Mouse (Mus musculus): Measurements from ENCODE around the gene Ftl1. TPM values are rescaled to one million over a fixed set of nuclear protein-coding genes. Genes with fewer than 3 reads are reported as not detected.

Ftl1 gene
- polyA plus RNA-seq, 1 experiment from 2014 or later = 3,328 TPM

Small RNA genes within 50 kb of the gene (microRNA-seq; reads per million reads assigned to microRNA genes)
- not detected for gene Gm22133

Other genes with a start within 250 kb of the Ftl1 start
- 0.90 and 1.2 TPM in 2 replicates for gene Dkkl1, start 247.7 kb downstream of the Ftl1 start, polyA plus RNA-seq (2015; fragmentation: Nextera tagmentation; extraction: Ambion mirVana)
- gene Tead2, start 244.1 kb downstream of the Ftl1 start, polyA plus RNA-seq (2015; fragmentation: Nextera tagmentation; extraction: Ambion mirVana) = 89.0 and 106 TPM in 2 replicates
- gene Cd37, start 220.8 kb downstream of the Ftl1 start, polyA plus RNA-seq (2015; fragmentation: Nextera tagmentation; extraction: Ambion mirVana) = 2.4 and 8.3 TPM in 2 replicates
- gene Slc6a16, start 218.8 kb downstream of the Ftl1 start, polyA plus RNA-seq (2015; fragmentation: Nextera tagmentation; extraction: Ambion mirVana) = 0.11 and 0.18 TPM in 2 replicates
- gene Slc6a21, start 182.4 kb downstream of the Ftl1 start, polyA plus RNA-seq (2015; fragmentation: Nextera tagmentation; extraction: Ambion mirVana) = not detected in 2 replicates
- 12.7 and 15.8 TPM in 2 replicates for gene Trpm4, start 126.1 kb downstream of the Ftl1 start, polyA plus RNA-seq (2015; fragmentation: Nextera tagmentation; extraction: Ambion mirVana)
- 25.2 and 26.4 TPM in 2 replicates for gene Hrc, start 124.6 kb downstream of the Ftl1 start, polyA plus RNA-seq (2015; fragmentation: Nextera tagmentation; extraction: Ambion mirVana)
- 1.6 and 2.1 TPM in 2 replicates for gene Ppfia3, start 92.9 kb downstream of the Ftl1 start, polyA plus RNA-seq (2015; fragmentation: Nextera tagmentation; extraction: Ambion mirVana)
- gene Lin7b, start 89.3 kb downstream of the Ftl1 start, polyA plus RNA-seq (2015; fragmentation: Nextera tagmentation; extraction: Ambion mirVana) = 1.2 and 1.3 TPM in 2 replicates
- 123 and 146 TPM in 2 replicates for gene Snrnp70, start 64.1 kb downstream of the Ftl1 start, polyA plus RNA-seq (2015; fragmentation: Nextera tagmentation; extraction: Ambion mirVana)
- 0.33 and 0.58 TPM in 2 replicates for gene Kcna7, start 54.2 kb downstream of the Ftl1 start, polyA plus RNA-seq (2015; fragmentation: Nextera tagmentation; extraction: Ambion mirVana)
- gene Ntf5, start 46.2 kb downstream of the Ftl1 start, polyA plus RNA-seq (2015; fragmentation: Nextera tagmentation; extraction: Ambion mirVana) = 0.81 and 1.6 TPM in 2 replicates
- gene Lhb, start 39.1 kb downstream of the Ftl1 start, polyA plus RNA-seq (2015; fragmentation: Nextera tagmentation; extraction: Ambion mirVana) = not detected in 2 replicates
- gene Gys1, start 25.0 kb downstream of the Ftl1 start, polyA plus RNA-seq (2015; fragmentation: Nextera tagmentation; extraction: Ambion mirVana) = 111 and 113 TPM in 2 replicates
- 65.0 and 82.1 TPM in 2 replicates for gene Ruvbl2, start 21.8 kb downstream of the Ftl1 start, polyA plus RNA-seq (2015; fragmentation: Nextera tagmentation; extraction: Ambion mirVana)
- 107 and 112 TPM in 2 replicates for gene Bax, start 7.0 kb upstream of the Ftl1 start, polyA plus RNA-seq (2015; fragmentation: Nextera tagmentation; extraction: Ambion mirVana)
- gene Tulp2, start 22.0 kb upstream of the Ftl1 start, polyA plus RNA-seq (2015; fragmentation: Nextera tagmentation; extraction: Ambion mirVana) = 0.28 and 1.3 TPM in 2 replicates
- not detected in 2 replicates for gene Gm45808, start 26.9 kb upstream of the Ftl1 start, polyA plus RNA-seq (2015; fragmentation: Nextera tagmentation; extraction: Ambion mirVana)
- 4.0 and 4.1 TPM in 2 replicates for gene Dhdh, start 28.9 kb upstream of the Ftl1 start, polyA plus RNA-seq (2015; fragmentation: Nextera tagmentation; extraction: Ambion mirVana)
- 144 and 177 TPM in 2 replicates for gene Nucb1, start 50.5 kb upstream of the Ftl1 start, polyA plus RNA-seq (2015; fragmentation: Nextera tagmentation; extraction: Ambion mirVana)
- 25.3 and 37.6 TPM in 2 replicates for gene Ppp1r15a, start 66.4 kb upstream of the Ftl1 start, polyA plus RNA-seq (2015; fragmentation: Nextera tagmentation; extraction: Ambion mirVana)
- gene Plekha4, start 66.4 kb upstream of the Ftl1 start, polyA plus RNA-seq (2015; fragmentation: Nextera tagmentation; extraction: Ambion mirVana) = 1.0 and 2.6 TPM in 2 replicates
- gene Hsd17b14, start 95.0 kb upstream of the Ftl1 start, polyA plus RNA-seq (2015; fragmentation: Nextera tagmentation; extraction: Ambion mirVana) = 0.24 and 0.82 TPM in 2 replicates
- 79.4 and 84.5 TPM in 2 replicates for gene Bcat2, start 110.3 kb upstream of the Ftl1 start, polyA plus RNA-seq (2015; fragmentation: Nextera tagmentation; extraction: Ambion mirVana)
- 0.13 and 1.2 TPM in 2 replicates for gene Fgf21, start 155.6 kb upstream of the Ftl1 start, polyA plus RNA-seq (2015; fragmentation: Nextera tagmentation; extraction: Ambion mirVana)
- gene Fut1, start 157.4 kb upstream of the Ftl1 start, polyA plus RNA-seq (2015; fragmentation: Nextera tagmentation; extraction: Ambion mirVana) = 0.15 and 0.66 TPM in 2 replicates
- 0.33 and 0.35 TPM in 2 replicates for gene Izumo1, start 161.9 kb upstream of the Ftl1 start, polyA plus RNA-seq (2015; fragmentation: Nextera tagmentation; extraction: Ambion mirVana)
- gene Rasip1, start 167.6 kb upstream of the Ftl1 start, polyA plus RNA-seq (2015; fragmentation: Nextera tagmentation; extraction: Ambion mirVana) = 19.6 and 23.4 TPM in 2 replicates
- 7.3 and 7.4 TPM in 2 replicates for gene Mamstr, start 180.1 kb upstream of the Ftl1 start, polyA plus RNA-seq (2015; fragmentation: Nextera tagmentation; extraction: Ambion mirVana)
- 1.5 and 1.6 TPM in 2 replicates for gene Fut2, start 206.5 kb upstream of the Ftl1 start, polyA plus RNA-seq (2015; fragmentation: Nextera tagmentation; extraction: Ambion mirVana)
- gene Ntn5, start 224.1 kb upstream of the Ftl1 start, polyA plus RNA-seq (2015; fragmentation: Nextera tagmentation; extraction: Ambion mirVana) = 0.14 TPM in 1 of 2 replicates, not detected in the other
- gene Sec1, start 234.5 kb upstream of the Ftl1 start, polyA plus RNA-seq (2015; fragmentation: Nextera tagmentation; extraction: Ambion mirVana) = 0.13 and 0.34 TPM in 2 replicates
- 5.1 and 6.0 TPM in 2 replicates for gene Car11, start 240.0 kb upstream of the Ftl1 start, polyA plus RNA-seq (2015; fragmentation: Nextera tagmentation; extraction: Ambion mirVana)
- gene Dbp, start 245.2 kb upstream of the Ftl1 start, polyA plus RNA-seq (2015; fragmentation: Nextera tagmentation; extraction: Ambion mirVana) = 3.0 and 4.3 TPM in 2 replicates

All from heart, embryonic 15.5 days (tissue).